Mouse (Mus musculus) brain, embryonic 14.5 days (tissue): ENCODE data around the gene Tsfm.

Source experiments
- CTCF ChIP-seq: fragments of 200-500 bp; IDR thresholded peaks from 2 replicates; pipeline ENCODE4 v1.5.1; 2012; ENCODE audit warnings: inconsistent platforms, mild to moderate bottlenecking, moderate library complexity, borderline replicate concordance; ENCODE audit not compliant: insufficient read depth, insufficient read length; ENCODE audit errors: extremely low read depth
- POLR2A ChIP-seq: fragments of 200-500 bp; IDR thresholded peaks from 2 replicates; pipeline ENCODE4 v1.6.1; 2012; ENCODE audit warnings: mild to moderate bottlenecking, inconsistent platforms, borderline replicate concordance; ENCODE audit not compliant: poor library complexity, insufficient read depth, insufficient read length, severe bottlenecking; ENCODE audit errors: extremely low read depth

GRCm38 (mm10) chr10:126962966-126963330, 67.7 kb downstream of the Tsfm start:
- TF ChIP-seq POLR2A (no peak), CTCF (no peak)
